Mouse (Mus musculus) heart, postnatal 14 days (tissue): ENCODE results near the gene Rbm45. TPM values are rescaled to one million over a fixed set of nuclear protein-coding genes. Genes with fewer than 3 reads are reported as not detected.
A peak's percentile ranks its signal among the peaks of the same experiment; 100 is the strongest.

Source experiments
- DNase-seq, 2 experiments: peaks; one replicate each; pipeline ENCODE4 v3.0.0; 2021 to 2022
- intact Hi-C: fragments of 180-260 bp; cut with DNase I; formaldehyde crosslinking; loops from one replicate; pipeline ENCODE4 v1.15.1; 2025
- long read RNA-seq, 2 experiments: library from polyadenylated mRNA; stranded (forward); transcript quantifications; one replicate each; pipeline ENCODE4 v2.0.0; 2021
- total RNA-seq, 2 experiments: library from RNA; stranded (reverse); gene quantifications; 2 replicates each; pipeline ENCODE4 v1.2.3; 2021

The Rbm45 gene
- total RNA-seq: 10 to 100 TPM; 21.6 to 24.3 TPM
- long read RNA-seq, experiment 1, transcript Rbm45-201 (10 exons, 1,898 nt): major isoform, 13 of 15 reads
- long read RNA-seq, experiment 1, partial matches to known transcripts: 0 of 15 reads
- long read RNA-seq, experiment 1, other reads (novel, unspliced or antisense): 2 of 15 reads
- long read RNA-seq, experiment 2, transcript Rbm45-201 (10 exons, 1,898 nt): major isoform, 14 of 15 reads
- long read RNA-seq, experiment 2, partial matches to known transcripts: 1 of 15 reads
- long read RNA-seq, experiment 2, other reads (novel, unspliced or antisense): 0 of 15 reads

GRCm38 (mm10) chr2:76369821-76370655, at the start of gene Rbm45:
TSS of gene Rbm45 (plus strand) at chr2:76369984.
- peak; percentile 89 to 91 for DNase-seq
- intact Hi-C loops: loop anchor here (10.0 kb wide), 1 partner anchor 245 kb away; no protein-coding TSS in a partner anchor

DNA sequence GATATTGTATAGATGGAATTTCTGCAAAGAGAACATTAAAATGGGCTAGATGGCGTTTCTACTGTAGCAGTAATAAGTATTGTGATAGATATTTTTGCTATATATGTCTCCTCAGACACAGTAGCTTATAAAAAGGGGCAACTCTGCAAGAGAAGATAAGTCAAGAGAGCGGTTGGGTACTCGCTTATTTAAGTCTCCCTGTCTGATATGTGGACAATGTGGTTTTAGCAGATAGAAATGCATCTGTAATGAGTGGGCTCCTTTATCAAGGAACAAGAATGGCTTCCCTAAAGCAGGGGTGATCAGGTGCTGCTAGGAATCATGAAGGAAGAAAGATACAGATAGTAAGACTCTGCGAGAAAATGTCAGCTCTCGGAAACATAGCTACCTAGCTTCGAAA, 49.4 kb upstream of the Rbm45 start:
- DNase-seq: no peak
- intact Hi-C loops: no loop called here

- intact Hi-C loops: no loop called here
- DNase-seq: no peak
Observed at GRCm38 (mm10) chr2:76323185-76323875, 46.5 kb upstream of the Rbm45 start.

GRCm38 (mm10) chr2:76324463-76324862, 45.3 kb upstream of the Rbm45 start:
- no peak for DNase-seq
- intact Hi-C loops: no loop called here

DNA sequence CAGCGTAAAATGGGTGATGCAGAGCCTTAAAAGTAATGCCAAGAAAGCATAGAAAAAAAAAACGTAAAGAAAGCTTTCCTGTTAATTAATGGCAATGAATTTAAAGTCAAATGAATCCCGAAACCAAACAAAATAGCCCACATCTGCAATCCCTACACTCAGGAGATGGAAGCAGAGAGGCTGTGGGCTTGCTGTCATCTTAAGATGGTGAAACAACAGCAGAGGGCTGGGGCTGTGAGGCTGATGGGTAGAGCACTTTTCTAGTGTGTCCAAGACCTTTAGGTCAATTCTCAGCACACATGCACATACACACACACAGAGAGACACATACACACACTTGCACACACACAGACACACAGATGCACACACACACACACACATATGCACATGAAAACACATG, 43.6 kb upstream of the Rbm45 start:
- intact Hi-C loops: no loop called here
- no peak for DNase-seq

DNA sequence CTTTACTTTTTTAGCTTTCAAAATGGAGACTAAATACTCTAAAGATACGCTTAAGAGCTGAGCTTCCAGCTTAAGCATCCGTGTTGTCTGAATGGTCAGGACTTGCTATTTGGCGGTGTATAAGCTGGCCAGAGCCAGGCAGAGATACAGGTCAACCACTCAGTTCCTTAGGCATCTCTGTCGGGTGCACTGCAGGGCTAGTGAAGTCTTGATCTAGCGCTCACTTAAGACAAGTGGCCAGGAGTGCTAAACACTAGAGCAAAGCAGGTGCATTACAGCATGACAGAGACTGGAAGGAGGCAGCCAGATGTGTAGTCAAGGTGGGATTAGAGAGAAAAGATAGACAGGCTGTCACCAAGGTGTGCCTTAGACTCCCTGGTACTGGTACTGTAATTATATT, 39.7 kb upstream of the Rbm45 start:
- intact Hi-C loops: no loop called here
- no peak for DNase-seq

DNA sequence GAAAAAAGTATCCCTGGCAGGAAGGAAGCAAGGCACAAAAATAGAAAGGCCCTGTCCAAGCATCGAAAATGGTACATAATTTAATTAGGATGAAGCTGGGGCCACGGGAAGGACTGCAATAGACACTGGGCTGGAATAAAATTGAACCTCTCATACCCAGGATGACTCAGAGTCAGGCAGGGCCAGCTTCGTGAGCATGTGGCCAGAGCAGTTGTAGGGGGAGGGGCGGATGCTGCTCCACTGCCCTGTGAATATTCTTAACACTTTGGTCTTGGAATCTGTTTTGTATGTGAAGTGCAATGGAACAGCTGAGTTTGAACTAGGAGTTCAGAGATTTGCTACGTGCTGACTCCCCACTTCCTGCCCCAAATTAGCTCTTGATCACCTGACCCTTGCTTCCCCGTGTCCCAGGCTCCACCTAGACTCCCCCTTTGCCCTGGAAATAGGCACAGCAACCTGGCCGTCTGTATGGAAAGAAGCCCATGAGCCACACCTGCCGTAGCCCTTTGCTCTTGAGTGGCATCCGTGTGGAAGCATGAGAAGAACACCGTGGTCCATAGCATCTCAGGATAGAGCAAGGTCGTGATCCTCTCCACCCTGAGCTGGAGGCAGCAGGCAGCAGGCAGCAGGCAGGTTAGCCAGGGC, 37.5 kb upstream of the Rbm45 start:
- intact Hi-C loops: no loop called here
- DNase-seq: no peak

DNA sequence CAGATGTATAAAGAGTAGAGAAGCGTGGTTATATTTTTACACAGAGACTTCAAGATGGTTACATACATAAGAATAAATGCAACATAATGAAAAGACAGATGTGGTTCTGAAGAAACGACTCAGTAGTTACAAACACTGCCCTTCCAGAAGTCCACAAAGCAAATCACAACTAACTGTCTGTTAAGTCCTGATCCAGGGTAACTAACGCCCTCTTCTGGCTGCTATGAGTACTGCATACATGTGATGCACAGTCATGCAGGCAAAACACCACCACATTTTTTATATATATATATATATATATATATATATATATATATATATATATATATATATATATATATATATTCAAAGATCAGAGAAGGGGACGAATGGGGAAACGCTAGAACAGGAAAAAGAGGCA, 35.2 kb upstream of the Rbm45 start:
- intact Hi-C loops: no loop called here

GRCm38 (mm10) chr2:76338215-76339156, 31.3 kb upstream of the Rbm45 start, which contains the start of gene Pde11a:
TSS of gene Pde11a (minus strand) at chr2:76338774.
- peak; percentile 9 to 33 for DNase-seq
- intact Hi-C loops: no loop called here

More for the DNA sequence above, 35.2 kb upstream of the Rbm45 start:
- no peak for DNase-seq

DNA sequence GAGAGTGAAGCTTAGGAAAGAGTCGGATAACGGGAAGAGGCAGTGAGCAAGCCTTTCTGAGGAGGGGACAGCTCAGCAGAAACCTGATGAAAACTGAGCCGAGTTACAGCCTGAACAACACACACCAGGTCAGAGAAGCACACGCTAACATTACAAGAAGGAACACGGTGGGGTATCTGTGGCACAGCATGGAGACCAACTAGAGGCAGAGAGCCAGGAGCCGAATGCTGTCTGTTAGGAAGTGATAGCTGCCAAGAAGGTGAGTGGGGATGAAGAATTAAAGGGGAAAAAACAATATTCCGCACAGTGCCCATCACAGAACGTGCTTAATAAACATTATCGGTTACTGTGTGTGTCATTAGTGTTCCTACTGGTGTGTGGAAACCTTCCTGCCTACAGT, 27.6 kb upstream of the Rbm45 start:
- intact Hi-C loops: no loop called here
- no peak for DNase-seq

GRCm38 (mm10) chr2:76347839-76348238, 21.9 kb upstream of the Rbm45 start:
- no peak for DNase-seq
- intact Hi-C loops: no loop called here

GRCm38 (mm10) chr2:76360226-76360625, 9.6 kb upstream of the Rbm45 start, which contains the start of gene Cyct:
TSS of gene Cyct (minus strand) at chr2:76360450.
- DNase-seq: no peak
- intact Hi-C loops: loop anchor here (2.0 to 10.0 kb wide), 2 partner anchors 105 to 235 kb away; no protein-coding TSS in a partner anchor

GRCm38 (mm10) chr2:76362111-76362510, 7.7 kb upstream of the Rbm45 start:
- intact Hi-C loops: loop anchor here (10.0 kb wide), 1 partner anchor 237 kb away; no protein-coding TSS in a partner anchor
- DNase-seq: peak in 1 of 2 experiments; percentile 19

- intact Hi-C loops: loop anchor here (2.0 to 10.0 kb wide), 2 partner anchors 241 to 253 kb away; no protein-coding TSS in a partner anchor
- DNase-seq: no peak
Observed at GRCm38 (mm10) chr2:76365811-76366210, 4.0 kb upstream of the Rbm45 start.

GRCm38 (mm10) chr2:76367188-76367922, 2.4 kb upstream of the Rbm45 start:
- DNase-seq: peak; percentile 79 to 88
- intact Hi-C loops: loop anchor here (2.0 to 10.0 kb wide), 2 partner anchors 243 to 251 kb away; no protein-coding TSS in a partner anchor

GRCm38 (mm10) chr2:76368861-76369660, 723 bp upstream of the Rbm45 start:
- intact Hi-C loops: loop anchor here (10.0 kb wide), 1 partner anchor 244 kb away; no protein-coding TSS in a partner anchor
- DNase-seq: no peak

- DNase-seq: no peak
- intact Hi-C loops: no loop called here
Observed at GRCm38 (mm10) chr2:76370656-76370922, 805 bp downstream of the Rbm45 start.

GRCm38 (mm10) chr2:76372244-76372643, 2.5 kb downstream of the Rbm45 start:
- peak in 1 of 2 experiments; percentile 25 for DNase-seq
- intact Hi-C loops: no loop called here
